Mouse (Mus musculus): ENCODE results near the gene Agfg2. TPM values are rescaled to one million over a fixed set of nuclear protein-coding genes. Genes with fewer than 3 reads are reported as not detected.
"Not testable (repeated sequence)": the region's sequence is repeated elsewhere in the genome, so short reads cannot be mapped to it uniquely, and the experiment has no call there.

The Agfg2 gene
- polyA plus RNA-seq, 1 experiment from 2014 or later, result 14.8 TPM

DNA sequence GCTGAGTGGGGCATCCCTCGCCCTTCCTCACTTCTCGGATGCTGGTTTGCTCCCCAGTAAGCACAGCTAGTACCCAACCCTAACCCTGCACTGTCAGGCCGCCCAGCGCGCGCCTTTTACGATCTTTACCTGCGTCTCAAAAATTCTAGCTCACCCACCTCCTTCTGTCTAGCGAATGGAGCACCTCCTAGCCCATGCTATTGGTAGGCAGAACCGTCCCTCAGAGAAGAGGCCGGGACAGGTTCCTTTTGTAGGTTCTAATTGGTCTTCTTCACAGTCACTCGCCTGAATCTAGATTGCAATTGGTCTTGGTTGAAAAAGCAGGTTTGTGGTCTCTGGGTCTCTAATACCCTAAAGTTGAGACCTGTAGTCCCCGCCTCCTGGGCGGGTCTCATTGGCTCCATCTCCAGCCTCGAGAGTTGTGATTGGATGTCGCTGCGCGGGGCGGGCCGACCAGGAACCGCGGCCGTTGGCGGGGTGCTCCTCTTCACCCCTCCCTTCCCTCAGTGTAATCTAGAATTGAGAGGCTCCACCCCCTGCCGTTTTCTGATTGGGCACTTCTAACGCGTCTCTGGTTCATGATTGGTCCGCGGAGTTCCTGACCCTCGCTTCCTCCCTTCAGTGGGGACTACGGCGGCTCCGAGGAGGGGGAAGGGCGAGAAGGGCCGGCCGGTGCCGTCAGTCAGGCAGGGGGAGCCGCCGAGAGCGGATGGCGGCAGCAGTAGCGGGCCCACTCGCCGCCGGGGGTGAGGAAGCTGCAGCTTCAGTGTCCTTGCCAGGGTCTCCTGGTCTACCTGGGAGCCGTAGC is 55.8 kb downstream of the Agfg2 start, which contains the start of the genes Fbxo24, Lrch4 and Gm20605:
Gene Fbxo24, minus strand, starts transcription at position 505 of the 808 bp plus-strand sequence.
Gene Lrch4, plus strand, starts transcription at position 624 of the 808 bp plus-strand sequence.
Gene Gm20605, plus strand, starts transcription at position 678 of the 808 bp plus-strand sequence.
- H3K36me3 ChIP-seq (ENCODE audit: control insufficient read depth, insufficient read depth, low read length), result peaks cover 8% of the 10 kb centered on the region
- H3K27me3 ChIP-seq (ENCODE audit: control insufficient read depth, insufficient read depth, low read length), result no peaks in the 10 kb centered on the region
- peaks cover 38% of the 10 kb centered on the region for H3K4me1 ChIP-seq (ENCODE audit: control insufficient read depth, insufficient read depth, low read length)
- peak within 1 kb of the TSS; percentile 69 for H3K4me3 ChIP-seq (ENCODE audit: low read length)
- H3K9ac ChIP-seq (ENCODE audit: low read depth, low read length), result peak within 1 kb of the TSS; percentile 75
- H3K4me2 ChIP-seq (replicated peaks; ENCODE audit: low read depth, low read length), result peak within 1 kb of the TSS; percentile 68
- under 1% methylated on average over 42 of the region's 46 CpGs for WGBS
- peak; percentile 97 for ATAC-seq (ENCODE audit: low FRiP score, low TSS enrichment)
- H3K27ac ChIP-seq (ENCODE audit: low read depth, low read length), result peak within 1 kb of the TSS; percentile 93
- H3K9me3 ChIP-seq (ENCODE audit: control insufficient read depth, low read length), result no peaks in the 10 kb centered on the region

DNA sequence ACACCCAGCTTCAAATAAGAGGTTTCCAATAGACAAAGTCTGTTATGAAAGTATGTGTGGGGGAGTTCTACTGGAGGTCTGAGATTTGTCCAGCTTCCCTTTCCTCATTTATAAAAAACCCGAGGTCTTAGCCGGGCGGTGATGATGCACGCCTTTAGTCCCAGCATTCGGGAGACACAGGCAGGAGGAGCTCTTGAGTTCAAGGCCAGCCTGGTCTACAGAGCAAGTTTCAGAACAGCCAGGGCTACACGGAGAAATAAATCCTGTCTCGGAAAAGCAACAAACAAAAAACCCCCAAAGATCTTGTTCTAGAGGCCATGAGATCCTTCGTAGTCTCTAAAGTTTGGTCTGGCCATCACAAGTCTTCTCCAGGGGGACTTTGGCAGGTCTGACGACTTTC is 56.5 kb downstream of the Agfg2 start:
- Histone ChIP-seq H3K4me3 (ENCODE audit: low read length) (peak overlapping the region; percentile 69), H3K36me3 (ENCODE audit: control insufficient read depth, insufficient read depth, low read length) (peaks cover 3% of the 10 kb centered on the region; the same call in 1 of the 2 replicates), H3K27ac (ENCODE audit: low read depth, low read length) (peak overlapping the region; percentile 68), H3K9ac (ENCODE audit: low read depth, low read length) (peak overlapping the region; percentile 69), H3K4me1 (ENCODE audit: control insufficient read depth, insufficient read depth, low read length) (peaks cover 38% of the 10 kb centered on the region), H3K27me3 (ENCODE audit: control insufficient read depth, insufficient read depth, low read length) (no peaks in the 10 kb centered on the region), H3K4me2 (replicated peaks; ENCODE audit: low read depth, low read length) (peak overlapping the region; percentile 62), H3K9me3 (ENCODE audit: control insufficient read depth, low read length) (no peaks in the 10 kb centered on the region)
- 2% methylated on average over 9 of the region's 9 CpGs for WGBS
- ATAC-seq (ENCODE audit: low FRiP score, low TSS enrichment), result no peak

DNA sequence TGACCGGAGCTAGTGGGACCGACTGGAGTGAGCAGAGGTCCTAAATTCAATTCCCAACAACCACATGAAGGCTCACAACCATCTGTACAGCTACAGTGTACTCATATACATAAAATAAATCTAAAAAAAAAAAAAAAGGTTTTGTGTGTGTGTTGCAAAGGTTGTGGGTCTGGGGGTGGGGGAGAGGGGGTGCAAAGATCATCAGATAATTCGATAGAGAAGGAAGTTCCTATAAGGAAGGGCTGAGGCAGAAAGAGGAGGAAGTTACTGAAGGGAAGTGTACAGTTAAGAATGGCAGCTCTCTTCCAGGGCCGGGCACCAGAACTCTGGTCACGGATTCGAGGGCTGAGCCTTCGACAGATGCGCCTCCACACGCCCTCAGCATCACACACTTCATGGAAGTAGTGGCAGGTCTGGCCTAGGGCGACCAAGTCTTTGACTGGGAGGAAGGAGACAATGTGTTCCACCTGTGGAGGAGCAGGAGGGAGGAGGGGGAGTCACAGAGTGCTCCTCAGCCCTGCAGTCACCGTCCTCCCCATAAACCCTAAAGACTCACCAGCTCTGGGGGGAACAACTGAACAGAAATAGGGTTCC is 60.5 kb downstream of the Agfg2 start:
- Histone ChIP-seq H3K36me3 (ENCODE audit: control insufficient read depth, insufficient read depth, low read length) (no peaks in the 10 kb centered on the region), H3K9ac (ENCODE audit: low read depth, low read length) (no peak overlapping the region), H3K4me1 (ENCODE audit: control insufficient read depth, insufficient read depth, low read length) (0 out of 2 replicates have a peak, but pooled peaks cover 8% of the 10 kb centered on the region), H3K9me3 (ENCODE audit: control insufficient read depth, low read length) (no peaks in the 10 kb centered on the region), H3K27me3 (ENCODE audit: control insufficient read depth, insufficient read depth, low read length) (no peaks in the 10 kb centered on the region), H3K27ac (ENCODE audit: low read depth, low read length) (no peak overlapping the region), H3K4me2 (replicated peaks; ENCODE audit: low read depth, low read length) (no peak overlapping the region), H3K4me3 (ENCODE audit: low read length) (no peak overlapping the region)
- ATAC-seq (ENCODE audit: low FRiP score, low TSS enrichment), result no peak
- 78% methylated on average over 11 of the region's 11 CpGs for WGBS

DNA sequence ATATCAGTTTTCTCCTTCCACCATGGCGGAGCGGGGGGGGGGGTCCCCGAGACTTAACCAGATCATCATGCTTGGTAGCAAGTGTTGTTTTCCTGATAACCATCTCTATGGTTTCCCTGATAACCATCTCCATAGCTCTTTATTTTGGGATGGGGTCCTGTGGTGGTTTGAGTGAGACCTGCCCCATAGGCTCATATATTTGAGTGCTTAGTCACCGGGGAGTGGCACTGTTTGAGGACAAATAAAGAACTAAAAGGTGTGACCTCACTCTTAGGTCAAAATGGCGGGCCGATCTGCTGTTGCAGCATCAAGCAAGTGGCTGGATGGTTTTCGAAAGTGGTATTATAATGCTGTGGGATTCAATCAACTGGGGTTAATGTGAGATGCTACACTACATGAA is 69.2 kb downstream of the Agfg2 start:
- H3K4me1 ChIP-seq (ENCODE audit: control insufficient read depth, insufficient read depth, low read length), result peaks cover 32% of the 10 kb centered on the region
- ATAC-seq (ENCODE audit: low FRiP score, low TSS enrichment), result no peak
- 83% methylated on average over 7 of the region's 7 CpGs for WGBS

DNA sequence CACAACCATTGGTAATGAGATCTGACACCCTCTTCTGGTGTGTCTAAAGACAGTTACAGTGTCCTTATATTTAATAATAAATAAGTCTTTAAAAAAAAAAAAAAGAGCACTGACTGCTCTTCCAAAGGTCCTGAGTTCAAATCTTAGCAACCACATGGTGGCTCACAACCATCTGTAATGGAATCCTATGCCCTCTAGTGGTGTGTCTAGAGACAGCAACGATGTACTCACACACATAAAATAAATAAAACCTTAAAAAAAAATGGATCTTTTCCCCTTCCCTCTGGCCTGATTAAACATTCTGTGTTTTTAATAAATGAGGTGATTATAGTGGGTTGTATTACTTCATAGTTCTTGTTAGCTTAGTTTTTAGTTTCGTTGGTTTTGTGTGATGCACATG is 69.6 kb downstream of the Agfg2 start:
- not testable (repeated sequence) for H3K36me3 ChIP-seq (ENCODE audit: control insufficient read depth, insufficient read depth, low read length); H3K27ac ChIP-seq (ENCODE audit: low read depth, low read length); H3K27me3 ChIP-seq (ENCODE audit: control insufficient read depth, insufficient read depth, low read length); H3K4me2 ChIP-seq (replicated peaks; ENCODE audit: low read depth, low read length); H3K4me3 ChIP-seq (ENCODE audit: low read length); H3K9ac ChIP-seq (ENCODE audit: low read depth, low read length); H3K9me3 ChIP-seq (ENCODE audit: control insufficient read depth, low read length); ATAC-seq (ENCODE audit: low FRiP score, low TSS enrichment)
- 87% methylated on average over 2 of the region's 2 CpGs for WGBS
- H3K4me1 ChIP-seq (ENCODE audit: control insufficient read depth, insufficient read depth, low read length), result peaks cover 36% of the 10 kb centered on the region

More for the DNA sequence above, 69.2 kb downstream of the Agfg2 start:
- H3K27me3 ChIP-seq (ENCODE audit: control insufficient read depth, insufficient read depth, low read length), result no peaks in the 10 kb centered on the region
- H3K9me3 ChIP-seq (ENCODE audit: control insufficient read depth, low read length), result no peaks in the 10 kb centered on the region
- H3K36me3 ChIP-seq (ENCODE audit: control insufficient read depth, insufficient read depth, low read length), result no peaks in the 10 kb centered on the region
- no peak overlapping the region for H3K4me2 ChIP-seq (replicated peaks; ENCODE audit: low read depth, low read length)
- H3K4me3 ChIP-seq (ENCODE audit: low read length), result no peak overlapping the region
- no peak overlapping the region for H3K27ac ChIP-seq (ENCODE audit: low read depth, low read length)
- H3K9ac ChIP-seq (ENCODE audit: low read depth, low read length), result no peak overlapping the region

DNA sequence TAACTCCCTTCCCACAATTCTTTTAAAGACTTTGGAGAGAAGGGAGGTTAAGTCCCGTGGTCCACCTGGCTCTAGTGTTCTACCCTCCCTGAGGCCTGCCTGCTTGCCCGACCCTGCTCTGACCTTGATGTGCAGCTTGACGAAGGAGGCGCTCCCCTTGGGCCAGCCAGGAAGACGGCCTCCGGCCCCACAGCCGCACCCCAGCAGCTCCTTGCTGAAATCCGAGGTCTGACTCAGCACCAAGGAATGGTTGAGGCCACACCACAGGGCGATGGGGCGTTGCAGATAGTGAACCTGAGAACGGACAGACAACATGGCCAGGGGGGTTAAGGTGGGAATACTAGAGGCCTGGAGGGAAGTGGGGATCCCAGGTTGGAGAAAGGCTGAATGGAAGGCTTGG is 71.0 kb downstream of the Agfg2 start, which contains the start of gene Pcolce:
Gene Pcolce, minus strand, starts transcription at position 235 of the 400 bp plus-strand sequence.
- Histone ChIP-seq H3K9me3 (ENCODE audit: control insufficient read depth, low read length) (no peaks in the 10 kb centered on the region), H3K4me2 (replicated peaks; ENCODE audit: low read depth, low read length) (no peak within 1 kb of the TSS), H3K27me3 (ENCODE audit: control insufficient read depth, insufficient read depth, low read length) (no peaks in the 10 kb centered on the region), H3K4me1 (ENCODE audit: control insufficient read depth, insufficient read depth, low read length) (peaks cover 43% of the 10 kb centered on the region), H3K4me3 (ENCODE audit: low read length) (no peak within 1 kb of the TSS), H3K36me3 (ENCODE audit: control insufficient read depth, insufficient read depth, low read length) (no peaks in the 10 kb centered on the region), H3K9ac (ENCODE audit: low read depth, low read length) (0 out of 2 replicates have a peak within 1 kb of the TSS, but pooled peaks have one; percentile 12), H3K27ac (ENCODE audit: low read depth, low read length) (no peak within 1 kb of the TSS)
- no peak for ATAC-seq (ENCODE audit: low FRiP score, low TSS enrichment)
- WGBS, result 22% methylated on average over 11 of the region's 11 CpGs

DNA sequence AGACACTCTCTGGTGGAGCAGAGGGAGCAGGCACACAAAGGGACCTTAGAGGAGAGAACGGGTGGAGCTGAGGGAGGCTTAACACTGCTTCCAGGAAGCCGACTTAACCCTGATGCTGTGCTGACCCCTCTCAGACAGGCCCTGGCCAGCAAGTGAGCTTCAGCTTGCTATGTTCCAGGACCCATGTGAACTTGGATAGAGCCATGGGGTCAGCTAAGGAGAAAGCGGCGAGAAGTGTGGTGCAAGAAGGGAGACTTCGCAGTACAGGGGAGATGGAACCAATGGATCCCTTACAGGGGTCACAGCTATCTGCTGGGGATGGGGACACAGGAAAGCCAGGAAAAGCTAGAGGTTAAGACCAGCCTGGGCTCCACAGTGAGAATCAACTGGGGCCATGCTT is 71.5 kb downstream of the Agfg2 start:
- Histone ChIP-seq H3K36me3 (ENCODE audit: control insufficient read depth, insufficient read depth, low read length) (no peaks in the 10 kb centered on the region), H3K4me2 (replicated peaks; ENCODE audit: low read depth, low read length) (no peak overlapping the region), H3K27me3 (ENCODE audit: control insufficient read depth, insufficient read depth, low read length) (no peaks in the 10 kb centered on the region), H3K27ac (ENCODE audit: low read depth, low read length) (no peak overlapping the region), H3K9me3 (ENCODE audit: control insufficient read depth, low read length) (no peaks in the 10 kb centered on the region), H3K9ac (ENCODE audit: low read depth, low read length) (0 out of 2 replicates have a peak overlapping the region, but pooled peaks have one; percentile 12), H3K4me1 (ENCODE audit: control insufficient read depth, insufficient read depth, low read length) (peaks cover 48% of the 10 kb centered on the region), H3K4me3 (ENCODE audit: low read length) (no peak overlapping the region)
- 83% methylated on average over 5 of the region's 5 CpGs for WGBS
- no peak for ATAC-seq (ENCODE audit: low FRiP score, low TSS enrichment)

DNA sequence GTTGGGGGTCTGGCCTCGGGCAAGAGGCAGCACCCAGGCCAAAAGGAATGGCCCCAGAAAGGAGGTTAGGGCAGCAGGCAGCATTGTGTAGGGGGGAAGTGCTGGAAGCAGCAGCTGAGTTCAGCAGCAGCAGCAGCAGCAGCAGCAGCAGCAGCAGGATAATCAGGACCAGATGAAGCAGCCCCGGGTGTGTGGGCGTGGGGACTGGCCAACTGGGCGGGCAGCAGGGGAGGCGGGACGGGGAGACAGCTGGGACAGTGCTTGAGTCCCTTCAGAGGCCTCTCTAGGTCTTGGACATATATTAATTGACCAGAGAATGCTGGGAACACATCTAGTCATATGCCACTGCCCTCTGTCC is 73.3 kb downstream of the Agfg2 start:
- Histone ChIP-seq H3K4me1 (ENCODE audit: control insufficient read depth, insufficient read depth, low read length) (peaks cover 52% of the 10 kb centered on the region), H3K4me3 (ENCODE audit: low read length) (peak overlapping the region; percentile 35), H3K27ac (ENCODE audit: low read depth, low read length) (peak overlapping the region; percentile 91), H3K27me3 (ENCODE audit: control insufficient read depth, insufficient read depth, low read length) (no peaks in the 10 kb centered on the region), H3K4me2 (replicated peaks; ENCODE audit: low read depth, low read length) (peak overlapping the region; percentile 49), H3K9me3 (ENCODE audit: control insufficient read depth, low read length) (no peaks in the 10 kb centered on the region), H3K9ac (ENCODE audit: low read depth, low read length) (peak overlapping the region; percentile 44; the same call in 1 of the 2 replicates), H3K36me3 (ENCODE audit: control insufficient read depth, insufficient read depth, low read length) (peaks cover 12% of the 10 kb centered on the region; the same call in 1 of the 2 replicates)
- WGBS, result 10% methylated on average over 6 of the region's 6 CpGs
- ATAC-seq (ENCODE audit: low FRiP score, low TSS enrichment), result peak; percentile 51
